Mouse (Mus musculus): ENCODE measurements at regions not wholly inside any gene's neighbourhood (a gene's known extent, or its start where the extent isn't known, plus 50 kb on each side); places are given as distances from the start of the nearest gene placed in this dataset.

DNA sequence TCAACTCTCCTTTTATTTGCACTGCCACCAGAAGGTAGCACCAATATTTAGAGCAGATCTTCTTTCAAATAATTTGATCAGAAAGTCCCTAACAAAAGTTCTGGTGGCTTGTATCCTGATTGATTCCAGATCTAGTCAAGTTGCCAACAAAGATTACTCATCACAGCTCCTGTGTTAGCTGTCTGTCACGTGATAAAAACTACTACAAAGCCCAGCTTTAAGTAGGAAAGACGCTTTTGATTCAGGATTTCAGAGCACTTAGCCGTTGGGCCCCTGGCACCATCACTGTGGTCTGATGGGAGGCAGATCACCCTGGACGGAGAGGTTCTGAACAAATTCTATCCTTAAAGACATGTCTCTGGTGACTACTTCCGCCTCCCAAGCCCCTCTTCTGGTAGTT, 241.6 kb upstream of the Il12b start:
- DNase-seq, result no peak

DNA sequence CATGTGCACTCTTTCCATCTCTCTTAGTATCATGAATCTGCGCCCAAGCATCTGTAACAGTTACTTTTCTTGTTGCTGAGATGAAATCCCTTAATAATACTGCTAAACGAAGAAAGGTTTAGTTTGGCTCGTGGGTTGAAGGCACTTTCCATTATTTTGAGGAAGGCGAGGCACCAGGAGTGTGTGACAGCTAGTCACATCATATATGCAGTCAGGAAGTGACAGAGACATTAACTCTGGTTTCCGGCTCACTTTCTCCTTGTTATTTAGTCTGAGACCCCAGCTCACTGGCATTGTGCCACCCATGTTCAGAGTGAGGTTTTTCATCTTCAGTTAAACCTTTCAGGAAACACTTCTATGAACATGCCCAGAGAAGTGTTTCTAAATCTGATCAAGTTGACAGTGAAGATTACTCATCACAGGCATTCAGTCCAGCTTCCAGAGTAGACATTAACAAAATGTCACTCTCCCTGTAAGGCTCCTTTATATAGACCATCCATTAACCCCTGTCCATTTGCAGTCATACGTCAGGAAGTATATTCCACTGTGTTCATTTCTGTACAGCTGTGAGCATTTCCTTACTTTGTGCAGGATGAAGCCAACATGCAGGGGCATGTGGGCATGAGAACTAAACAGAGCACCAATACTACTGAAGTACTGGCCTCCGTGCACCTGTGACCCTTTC, 238.0 kb upstream of the Il12b start:
- no peak for DNase-seq

DNA sequence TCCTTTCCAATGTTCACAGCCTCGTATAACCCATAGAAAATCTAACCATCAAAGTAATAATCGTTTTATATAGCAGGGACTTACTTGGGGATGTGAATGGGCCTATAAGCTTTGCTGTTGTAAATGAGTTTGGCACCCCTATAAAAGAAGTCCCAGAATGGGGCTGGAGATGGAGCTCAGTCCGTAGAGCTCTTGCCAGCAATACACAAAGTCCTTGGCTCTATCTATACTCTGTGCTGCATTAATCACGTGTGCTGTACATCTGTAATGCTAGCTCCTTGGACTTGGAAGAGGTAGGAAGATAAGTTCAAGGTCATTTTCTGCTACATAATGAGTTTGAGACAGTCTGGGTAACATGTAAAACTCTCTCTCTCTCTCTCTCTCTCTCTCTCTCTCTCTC, 236.8 kb upstream of the Il12b start:
- DNase-seq, result no peak

DNA sequence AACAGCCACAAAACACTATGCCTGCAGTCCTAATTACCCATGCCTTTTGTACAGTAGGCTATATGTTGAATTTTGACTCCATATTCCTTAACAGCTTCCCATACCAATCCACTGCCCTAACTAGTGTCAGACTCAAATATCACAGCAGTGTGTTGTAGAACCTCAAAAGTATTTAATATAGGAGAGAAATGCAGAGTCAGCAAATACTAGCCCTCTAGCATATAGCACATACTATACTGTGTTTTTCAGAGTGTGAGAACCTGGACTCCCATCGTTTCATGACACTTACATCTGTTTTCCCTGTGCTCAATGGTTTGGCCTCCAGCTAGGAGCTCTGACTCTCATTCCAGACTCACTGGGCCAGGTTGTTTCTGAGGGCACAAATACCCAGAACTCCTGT, 236.1 kb upstream of the Il12b start:
- no peak for DNase-seq

DNA sequence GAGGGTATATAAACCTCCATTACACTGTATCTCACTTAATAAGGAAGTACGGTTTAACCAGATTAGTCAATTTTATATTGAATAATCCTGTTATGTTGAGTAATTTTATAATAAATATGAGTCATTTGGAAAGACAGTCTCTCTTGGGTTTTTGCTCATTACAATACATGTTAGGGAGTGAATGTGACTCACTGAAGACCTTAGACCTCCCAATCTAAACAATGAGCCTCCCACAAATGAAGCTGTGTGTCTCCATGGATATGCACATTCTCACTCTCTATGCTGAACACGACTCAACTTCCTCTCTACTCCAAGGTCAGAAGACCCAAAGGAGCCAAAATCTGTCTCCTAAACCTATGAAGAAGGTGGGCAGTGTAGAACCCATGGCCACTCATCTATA, 235.7 kb upstream of the Il12b start:
- DNase-seq, result no peak

DNA sequence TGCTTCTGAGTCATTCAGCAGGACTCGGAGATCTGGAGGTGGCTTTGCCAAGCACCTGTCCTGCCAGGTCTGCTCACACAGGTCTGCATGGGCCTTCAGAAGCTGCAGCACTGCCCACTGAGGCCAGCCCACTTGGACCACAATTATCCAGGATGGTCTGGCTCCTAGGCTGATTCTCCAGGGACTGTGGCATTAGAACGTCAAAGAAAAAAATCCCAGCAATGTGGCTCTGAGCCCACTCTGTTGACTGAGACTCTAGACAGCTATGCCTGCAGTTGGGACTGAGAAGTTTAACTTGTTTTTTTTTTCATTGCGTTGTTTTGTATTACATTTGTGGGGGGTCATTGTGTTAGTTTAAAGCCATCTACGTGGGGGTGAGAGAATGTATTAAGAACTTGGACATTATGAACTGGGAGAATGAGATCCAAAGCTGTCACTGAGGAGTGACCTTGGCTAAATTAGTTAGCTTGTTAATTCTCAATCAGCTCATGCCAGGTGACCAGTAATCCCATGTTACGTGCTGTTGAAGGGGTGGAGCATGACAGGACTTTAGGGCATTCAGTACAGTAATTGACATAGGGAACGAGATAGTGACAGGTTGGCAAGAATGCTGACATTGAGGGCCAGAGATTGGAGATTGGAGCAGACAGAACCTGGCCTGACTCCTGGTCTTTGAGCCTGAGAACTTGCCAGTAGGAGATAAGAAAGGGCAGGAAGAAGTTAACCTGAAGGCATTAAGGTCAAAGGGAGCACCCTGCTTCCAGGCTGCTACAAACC, 232.0 kb upstream of the Il12b start:
- no peak for DNase-seq

DNA sequence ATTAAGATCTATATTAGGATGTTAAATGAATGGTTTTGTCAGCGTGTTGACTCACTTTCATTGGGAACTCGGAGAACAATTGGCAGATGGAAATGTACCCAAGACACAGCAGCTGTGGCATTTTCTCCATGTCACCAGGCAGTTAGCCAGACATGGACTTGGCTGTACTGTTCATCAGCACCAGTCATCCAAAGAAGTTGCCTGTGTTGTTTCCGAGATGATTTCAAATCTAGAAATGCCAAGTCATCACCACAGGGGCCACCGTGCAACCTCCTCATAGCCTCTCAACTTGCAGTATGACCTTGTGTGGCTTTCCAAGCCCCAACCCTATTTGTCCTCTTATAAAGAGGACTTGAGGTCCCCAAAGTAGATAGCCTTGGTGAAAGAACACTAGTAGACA, 227.4 kb upstream of the Il12b start:
- DNase-seq, result no peak

DNA sequence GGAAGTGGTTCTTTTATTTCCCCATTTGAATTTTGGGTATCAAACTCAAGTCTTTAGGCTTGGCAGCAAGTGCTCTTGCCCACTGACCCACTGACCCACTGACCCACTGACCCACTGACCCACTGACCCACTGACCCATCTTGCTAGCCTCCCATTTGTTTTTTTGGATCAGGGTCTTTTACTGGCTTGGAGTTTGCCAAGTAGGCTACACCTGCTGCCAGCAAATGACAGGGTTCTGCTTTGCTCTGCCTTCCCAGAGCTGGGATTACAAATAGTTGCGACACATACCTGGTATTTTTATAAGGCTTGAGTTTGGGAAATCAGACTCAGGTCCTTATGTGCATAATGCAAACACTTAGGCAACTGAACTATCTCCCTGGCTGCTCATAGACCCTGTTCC, 226.7 kb upstream of the Il12b start:
- no peak for DNase-seq

DNA sequence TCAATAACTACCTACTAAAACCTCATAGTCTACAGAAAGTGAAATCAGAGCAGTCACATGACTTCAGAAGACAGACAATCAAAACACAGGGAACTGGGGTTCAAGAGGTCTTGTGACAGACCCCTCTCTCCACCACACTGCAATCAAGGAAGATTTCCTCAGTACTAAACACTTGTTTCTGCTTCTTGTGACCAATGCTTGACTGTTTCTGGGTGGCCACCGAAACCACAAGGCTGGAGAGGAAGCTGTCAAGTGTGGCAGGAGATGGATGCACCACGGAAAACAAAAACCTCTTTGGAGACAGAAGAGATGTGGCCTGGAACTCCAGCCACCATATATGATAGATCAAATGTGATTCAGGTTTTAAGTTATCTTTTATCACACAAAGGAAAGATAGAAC, 225.3 kb upstream of the Il12b start:
- no peak for DNase-seq

DNA sequence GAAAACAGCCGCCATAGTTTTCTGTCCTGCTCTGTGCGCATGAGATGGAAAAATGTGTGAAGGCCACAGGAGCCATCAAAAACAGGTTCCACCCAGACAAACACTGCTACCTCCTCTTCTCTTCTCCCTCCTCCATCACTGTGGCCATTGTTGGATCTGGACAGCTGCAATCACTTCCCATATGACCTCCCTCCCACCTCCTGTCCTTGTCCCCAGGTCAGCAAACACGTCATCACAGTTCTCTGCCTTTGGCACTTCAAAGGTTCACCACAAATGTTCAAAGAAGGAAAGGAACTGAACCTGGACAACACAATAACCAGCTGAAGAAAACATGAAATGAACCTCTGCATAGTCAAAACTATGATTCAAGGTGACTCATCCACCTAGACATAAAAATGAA, 220.2 kb upstream of the Il12b start:
- no peak for DNase-seq

DNA sequence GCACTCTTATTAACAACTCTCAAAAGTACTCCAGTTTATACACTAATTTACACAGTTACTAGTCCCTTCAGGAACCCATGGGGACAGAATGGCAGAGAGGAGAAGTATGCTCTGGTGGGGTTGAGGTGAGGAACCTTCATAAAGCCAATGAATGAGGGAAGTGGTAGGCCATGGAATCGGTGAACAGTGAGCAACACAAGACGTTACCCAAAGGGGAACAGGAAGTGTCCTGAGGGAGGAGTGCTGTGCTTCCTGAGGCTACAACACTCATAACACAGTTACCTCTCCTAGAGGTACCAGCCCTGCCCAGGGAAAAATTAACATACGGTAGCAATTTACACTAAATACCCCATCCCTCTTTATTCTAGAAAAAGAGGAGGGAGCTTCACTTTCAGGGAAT, 216.0 kb upstream of the Il12b start:
- no peak for DNase-seq

DNA sequence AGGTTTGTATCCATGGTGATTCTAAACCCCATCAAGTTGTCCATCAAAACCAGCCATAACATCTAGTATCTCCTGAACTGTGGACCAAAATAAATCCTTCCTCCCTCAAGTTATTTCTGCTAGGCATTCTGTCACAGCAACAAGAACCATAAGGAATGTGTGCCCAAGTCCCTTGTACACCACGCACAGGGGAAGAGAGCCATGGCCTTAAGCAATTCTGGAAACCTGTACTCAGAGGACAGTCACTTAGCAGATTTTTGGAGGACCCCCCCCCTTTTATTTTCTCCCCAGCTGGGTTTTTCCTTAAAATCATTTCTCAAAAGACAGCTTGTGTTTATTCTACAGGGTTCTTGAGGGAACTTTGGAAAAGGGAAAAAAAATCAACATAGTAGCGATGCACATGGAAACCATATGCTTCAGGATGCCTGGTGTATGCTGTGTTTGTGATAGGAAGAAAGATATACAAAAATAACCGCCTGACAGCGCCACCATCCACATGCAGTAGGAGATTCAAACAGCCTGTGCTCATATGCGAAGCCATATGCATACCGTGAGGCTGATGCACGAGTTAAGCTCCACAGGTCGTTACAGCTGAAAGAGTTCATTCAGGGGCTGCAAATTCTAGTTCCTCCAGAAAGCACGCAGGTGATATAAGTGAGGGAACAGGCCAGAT, 214.5 kb upstream of the Il12b start:
- DNase-seq, result no peak

DNA sequence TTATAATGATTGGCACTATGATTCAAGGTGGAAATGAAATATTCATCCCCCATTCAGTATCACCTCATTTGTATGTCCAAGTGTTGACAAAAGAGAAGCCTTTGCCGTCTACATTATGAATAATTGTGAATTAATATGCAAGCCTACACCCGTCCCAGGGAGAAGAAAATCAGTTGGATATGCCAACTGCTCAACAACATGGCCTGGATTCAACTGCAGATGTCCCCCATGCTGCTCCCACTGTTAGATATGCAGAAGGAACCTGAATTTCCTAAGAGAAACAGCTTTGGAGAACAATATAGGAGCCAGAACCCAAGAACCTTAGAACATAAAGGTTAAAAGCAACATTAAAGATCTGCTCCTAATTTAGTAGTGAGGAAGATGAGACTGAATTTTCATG, 211.7 kb upstream of the Il12b start:
- DNase-seq, result no peak

DNA sequence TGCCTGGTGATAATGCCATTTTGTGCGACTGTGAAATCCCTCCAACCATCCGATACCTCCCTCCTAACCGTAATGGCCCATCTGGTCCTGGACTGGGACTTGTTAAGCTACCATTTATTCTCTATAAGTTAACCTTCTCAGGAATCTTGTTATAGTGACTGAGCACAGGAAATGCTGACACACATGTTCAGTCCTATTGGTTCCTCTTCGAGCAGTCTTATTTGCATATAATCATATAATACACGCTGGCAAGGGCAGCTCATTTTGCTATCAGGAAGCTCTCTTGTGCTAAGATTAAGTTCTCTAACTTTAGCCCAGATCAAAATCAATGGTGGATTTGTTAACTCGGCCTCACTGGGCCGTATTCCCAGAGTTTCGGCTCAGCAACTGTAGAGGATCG, 206.1 kb upstream of the Il12b start:
- DNase-seq, result no peak

DNA sequence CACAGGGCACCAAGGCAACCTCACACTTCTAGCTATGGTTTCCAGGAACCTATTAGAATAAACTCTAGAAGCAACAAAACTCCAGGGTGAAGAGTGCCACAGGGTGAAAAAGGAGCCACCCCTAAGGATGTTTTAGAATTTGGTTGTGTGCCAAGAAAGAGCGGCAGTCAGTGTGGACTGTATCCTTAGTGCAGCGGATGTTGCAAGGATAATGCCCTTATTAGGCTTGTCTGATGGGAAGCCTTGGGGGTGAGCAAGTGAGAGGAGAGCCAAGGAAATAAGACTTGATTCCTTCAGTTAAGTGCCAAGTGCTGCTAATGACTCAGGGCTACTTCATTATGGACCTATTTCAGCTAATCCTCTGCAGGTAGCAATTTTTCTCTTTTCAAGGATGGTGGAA, 197.1 kb upstream of the Il12b start:
- DNase-seq, result no peak

DNA sequence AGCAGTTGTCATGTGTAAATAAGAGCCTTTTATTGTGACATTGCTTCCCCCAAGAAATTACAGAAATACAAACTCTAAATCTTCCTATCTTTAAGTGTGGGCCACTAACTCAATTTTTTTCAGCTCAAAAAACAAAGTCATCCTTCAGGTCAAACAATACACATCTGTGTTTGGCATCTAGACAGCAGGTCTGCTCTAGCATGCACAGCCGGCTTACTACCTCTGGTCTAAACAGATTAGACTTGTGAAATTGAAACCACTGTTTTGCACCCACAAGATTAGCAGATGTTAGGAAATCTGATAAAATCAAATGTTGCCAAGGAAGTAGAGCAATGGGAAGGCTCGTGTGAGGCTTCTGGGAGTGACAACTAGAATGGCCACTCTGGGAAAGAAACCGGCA, 195.5 kb upstream of the Il12b start:
- no peak for DNase-seq

DNA sequence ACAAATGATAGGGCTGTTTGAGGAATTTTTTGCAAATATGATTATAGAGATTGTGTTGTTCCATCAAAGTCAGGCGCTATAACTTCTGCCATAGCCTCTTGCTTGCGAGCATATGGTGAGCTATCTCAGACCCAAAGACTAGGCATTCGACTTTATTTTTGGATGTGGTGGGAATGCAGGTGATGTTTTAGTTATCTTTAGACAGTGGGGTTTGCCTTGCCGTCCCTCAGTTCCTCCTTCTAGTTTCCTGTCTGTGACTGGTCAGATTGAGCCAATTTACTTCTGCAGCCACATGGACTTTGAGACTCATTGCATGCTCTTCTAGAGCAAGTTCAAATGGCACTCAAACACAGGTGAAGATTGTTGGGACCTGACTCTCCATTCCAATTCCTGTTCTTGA, 193.0 kb upstream of the Il12b start:
- no peak for DNase-seq

DNA sequence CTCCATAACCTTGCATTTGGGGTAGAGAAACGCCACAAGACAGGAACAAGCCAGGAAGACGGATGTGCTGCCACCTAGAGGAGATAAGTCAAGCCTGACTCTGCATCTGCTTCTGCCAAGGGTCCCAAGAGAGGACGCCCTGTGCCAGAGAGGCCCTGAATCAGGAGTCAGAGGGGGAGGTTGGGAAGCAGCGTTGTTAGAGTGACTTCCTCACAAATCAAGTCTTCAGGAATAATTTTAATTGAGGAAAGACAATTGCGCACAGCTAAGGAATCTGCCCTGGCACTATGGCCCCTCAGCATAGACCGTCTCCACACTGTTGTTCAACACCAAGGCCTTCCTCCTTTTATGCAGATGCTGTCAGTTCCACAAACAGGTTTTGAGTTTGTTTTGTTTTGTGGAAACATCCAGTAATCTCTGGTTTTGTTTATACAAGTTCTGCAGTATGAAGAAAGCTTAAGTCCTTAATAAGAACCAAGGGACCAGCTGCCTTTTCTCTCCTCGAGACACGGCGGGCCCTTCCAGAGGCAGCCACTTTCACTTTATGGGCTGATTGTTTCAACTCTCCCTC, 187.9 kb upstream of the Il12b start:
- DNase-seq, result peak; percentile 57

DNA sequence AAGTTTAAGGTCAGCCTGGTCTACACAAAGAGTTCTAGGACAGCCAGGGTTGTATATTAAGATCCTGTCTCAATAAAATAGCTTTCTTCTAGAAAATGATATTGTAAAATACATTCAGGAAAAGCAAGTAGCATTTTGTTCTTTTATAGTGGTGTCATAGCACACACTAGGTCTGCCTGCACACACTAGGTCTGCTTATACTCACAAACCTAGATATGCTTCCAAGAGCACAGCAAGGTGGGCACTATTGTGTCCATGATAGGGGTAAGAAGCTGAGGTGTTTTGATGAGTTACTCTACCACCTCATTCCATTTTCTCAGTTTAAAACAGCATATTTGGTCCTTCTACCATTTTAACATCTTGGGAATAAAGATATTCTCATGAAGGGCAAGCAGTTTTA, 185.8 kb upstream of the Il12b start:
- no peak for DNase-seq

DNA sequence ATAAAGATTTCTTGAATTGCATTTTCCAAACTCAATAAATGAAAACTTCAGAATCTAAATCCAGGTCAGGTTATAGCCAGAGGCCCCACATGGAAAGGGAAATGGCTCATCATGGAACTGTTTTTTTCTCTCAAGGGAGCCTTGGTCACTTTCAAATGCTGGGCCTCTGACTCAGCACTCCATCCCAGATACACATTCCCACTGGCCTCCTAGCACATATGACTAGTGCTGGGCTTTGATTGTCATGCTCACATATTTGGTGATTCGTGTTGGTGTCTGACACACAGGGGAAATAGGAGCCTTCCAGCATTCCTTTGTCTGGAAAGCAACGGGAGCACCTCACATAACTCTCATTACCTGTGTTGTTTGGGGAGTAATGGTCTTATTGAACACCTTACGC, 183.5 kb upstream of the Il12b start:
- DNase-seq, result no peak

DNA sequence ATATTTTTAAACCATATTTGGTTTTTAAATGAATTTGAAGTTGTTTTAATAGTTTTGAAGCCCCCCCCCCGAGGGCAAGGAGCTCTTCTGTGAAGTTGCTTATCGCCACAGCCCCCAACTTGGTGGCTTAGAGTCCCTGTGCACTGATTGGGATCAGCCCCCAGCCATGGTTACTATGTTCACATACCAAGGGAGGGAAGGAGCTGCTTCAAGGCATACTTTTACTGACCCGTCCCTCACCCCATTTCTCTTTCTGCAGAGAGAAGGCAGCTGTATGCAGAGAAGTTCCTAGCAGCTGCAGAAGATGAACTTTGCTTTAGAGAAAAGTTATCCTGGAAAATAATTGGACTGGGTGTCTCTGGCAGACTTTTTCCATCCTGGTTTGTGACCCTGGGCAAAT, 179.9 kb upstream of the Il12b start:
- DNase-seq, result peak; percentile 6

DNA sequence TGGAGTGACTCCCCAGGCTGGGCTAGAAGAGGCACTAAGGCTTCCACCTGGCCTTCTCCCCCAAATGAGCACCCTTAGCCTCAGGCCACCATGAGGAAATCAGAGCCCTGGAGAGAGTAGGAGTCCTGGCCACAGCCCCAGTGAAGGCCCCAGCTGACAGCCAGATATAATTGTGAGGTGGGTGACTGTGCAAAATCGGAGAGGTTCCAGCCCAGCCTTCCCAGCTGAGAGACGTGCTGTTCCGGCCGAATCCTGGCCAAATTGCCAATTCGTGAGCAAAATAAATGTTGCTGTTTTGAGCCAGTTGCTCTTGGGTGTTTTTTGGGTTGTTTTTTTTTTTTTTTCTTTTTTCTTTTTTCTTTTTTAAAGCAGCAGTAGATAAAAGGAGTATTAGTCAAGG, 169.9 kb upstream of the Il12b start:
- DNase-seq, result no peak

DNA sequence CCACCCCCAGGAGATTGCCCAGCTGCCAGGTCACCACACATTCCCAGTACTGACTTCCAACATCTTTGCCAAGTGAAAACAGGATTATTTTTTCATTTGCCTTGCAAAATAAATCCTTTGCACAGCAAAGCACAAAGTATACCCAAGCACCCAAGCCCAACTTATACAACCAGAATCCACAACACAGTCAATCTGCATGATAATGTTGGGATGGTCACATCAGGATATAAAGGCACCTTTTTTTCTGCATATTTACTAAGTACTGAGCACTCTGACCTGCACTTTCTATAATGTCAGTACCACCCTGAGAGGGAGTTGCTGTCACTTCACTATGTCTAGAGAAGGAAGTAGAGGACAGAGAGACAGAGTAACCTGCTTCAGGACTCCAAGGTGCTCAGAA, 164.4 kb upstream of the Il12b start:
- no peak for DNase-seq

DNA sequence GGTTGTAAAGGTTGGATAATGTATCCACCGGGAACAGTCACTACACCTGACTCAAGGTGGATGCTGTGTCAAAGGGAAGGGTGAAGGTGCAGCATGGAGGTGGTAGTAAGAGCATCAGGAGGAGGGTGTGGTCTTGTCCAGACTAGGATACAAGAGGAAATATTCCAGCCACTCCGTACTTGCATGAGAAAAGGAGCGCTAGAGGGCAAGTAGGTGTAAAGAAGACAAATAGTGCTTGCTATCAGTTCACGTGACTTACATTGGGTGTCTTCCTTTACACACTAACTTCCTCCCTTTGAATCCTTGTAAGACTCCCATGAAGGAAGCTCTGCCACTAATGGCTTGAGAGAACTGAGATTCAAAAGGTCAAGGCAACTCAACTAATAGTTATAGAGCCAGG, 161.8 kb upstream of the Il12b start:
- DNase-seq, result no peak

Data from kidney, adult 9 months (tissue).